Mouse (Mus musculus) lung, embryonic 15.5 days (tissue): ENCODE data around the gene Faap20. TPM values are rescaled to one million over a fixed set of nuclear protein-coding genes. Genes with fewer than 3 reads are reported as not detected.

Source experiments
- ATAC-seq: fragments of 200-750 bp; cut with Nextera tagmentation; 2 replicates; pipeline ENCODE4 v1.8.0; 2017; ENCODE audit warnings: moderate number of reproducible peaks, borderline replicate concordance; ENCODE audit not compliant: low FRiP score, low TSS enrichment; ENCODE audit errors: extremely low read depth
- H3K27ac ChIP-seq: fragments of 300-500 bp; sonication (generic); 2 replicates; pipeline ENCODE4 v1.5.1; 2015; ENCODE audit warnings: moderate library complexity, mild to moderate bottlenecking, inconsistent platforms
- H3K27me3 ChIP-seq: fragments of 300-500 bp; sonication (generic); 2 replicates; pipeline ENCODE4 v1.6.1; 2015; ENCODE audit warnings: inconsistent platforms
- H3K36me3 ChIP-seq: fragments of 300-500 bp; sonication (generic); 2 replicates; pipeline ENCODE4 v1.6.1; 2015; ENCODE audit warnings: inconsistent platforms
- H3K4me1 ChIP-seq: fragments of 300-500 bp; sonication (generic); 2 replicates; pipeline ENCODE4 v1.6.1; 2015; ENCODE audit warnings: inconsistent platforms
- H3K4me2 ChIP-seq: fragments of 300-500 bp; sonication (generic); 2 replicates; pipeline ENCODE4 v1.6.1; 2015; ENCODE audit warnings: inconsistent platforms, mild to moderate bottlenecking, moderate library complexity
- H3K4me3 ChIP-seq: fragments of 300-500 bp; sonication (generic); 2 replicates; pipeline ENCODE4 v1.5.1; 2015; ENCODE audit warnings: mild to moderate bottlenecking, inconsistent platforms
- H3K9ac ChIP-seq: fragments of 300-500 bp; sonication (generic); 2 replicates; pipeline ENCODE4 v1.6.1; 2015; ENCODE audit warnings: inconsistent platforms
- H3K9me3 ChIP-seq: fragments of 300-500 bp; sonication (generic); 2 replicates; pipeline ENCODE4 v1.6.1; 2016; ENCODE audit warnings: inconsistent platforms
- WGBS: fragments of 180-500 bp; shearing (Covaris S2); methylation state at CpG from one replicate; pipeline ENCODE4 v1.1.7; 2015; 5-methylcytosine and 5-hydroxymethylcytosine counted together
- polyA plus RNA-seq: library from polyadenylated mRNA; unstranded; fragments of >200 nt; fragmentation: Nextera tagmentation; extraction: Ambion mirVana; gene quantifications from 2 replicates; pipeline ENCODE4 v1.2.1, GENCODE M21; 2015

The Faap20 gene
- polyA plus RNA-seq, 1 experiment from 2014 or later: 83.4 TPM

DNA sequence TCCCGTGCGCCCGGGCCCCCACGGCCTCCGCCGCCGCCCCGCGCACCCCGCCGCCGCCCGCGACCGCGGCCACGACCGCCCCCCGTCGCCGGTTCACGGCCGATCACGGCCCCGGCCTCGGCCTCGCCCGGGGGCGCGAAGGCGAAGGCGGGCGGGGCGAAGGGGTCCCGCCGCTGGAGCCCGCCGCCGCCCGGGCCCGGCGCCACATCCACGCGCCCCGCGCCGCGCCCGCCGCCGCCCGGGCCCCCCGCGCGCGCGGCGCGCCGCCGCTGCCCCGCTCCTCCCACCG is 27.1 kb upstream of the Faap20 start, which contains the start of gene Ski:
Ski (minus strand) TSS at position 41 of the 289 bp plus-strand sequence.
- no peaks in the 10 kb centered on the region for H3K9me3 ChIP-seq
- peak within 1 kb of the TSS; percentile 94 for H3K9ac ChIP-seq
- peak within 1 kb of the TSS; percentile 90 for H3K4me2 ChIP-seq
- H3K27me3 ChIP-seq: no peaks in the 10 kb centered on the region
- no peak for ATAC-seq
- H3K27ac ChIP-seq: peak within 1 kb of the TSS; percentile 92
- H3K4me3 ChIP-seq: peak within 1 kb of the TSS; percentile 91
- H3K4me1 ChIP-seq: peaks cover 39% of the 10 kb centered on the region
- no peaks in the 10 kb centered on the region for H3K36me3 ChIP-seq
- 0% methylated on average over 1 of the region's 63 CpGs for WGBS

DNA sequence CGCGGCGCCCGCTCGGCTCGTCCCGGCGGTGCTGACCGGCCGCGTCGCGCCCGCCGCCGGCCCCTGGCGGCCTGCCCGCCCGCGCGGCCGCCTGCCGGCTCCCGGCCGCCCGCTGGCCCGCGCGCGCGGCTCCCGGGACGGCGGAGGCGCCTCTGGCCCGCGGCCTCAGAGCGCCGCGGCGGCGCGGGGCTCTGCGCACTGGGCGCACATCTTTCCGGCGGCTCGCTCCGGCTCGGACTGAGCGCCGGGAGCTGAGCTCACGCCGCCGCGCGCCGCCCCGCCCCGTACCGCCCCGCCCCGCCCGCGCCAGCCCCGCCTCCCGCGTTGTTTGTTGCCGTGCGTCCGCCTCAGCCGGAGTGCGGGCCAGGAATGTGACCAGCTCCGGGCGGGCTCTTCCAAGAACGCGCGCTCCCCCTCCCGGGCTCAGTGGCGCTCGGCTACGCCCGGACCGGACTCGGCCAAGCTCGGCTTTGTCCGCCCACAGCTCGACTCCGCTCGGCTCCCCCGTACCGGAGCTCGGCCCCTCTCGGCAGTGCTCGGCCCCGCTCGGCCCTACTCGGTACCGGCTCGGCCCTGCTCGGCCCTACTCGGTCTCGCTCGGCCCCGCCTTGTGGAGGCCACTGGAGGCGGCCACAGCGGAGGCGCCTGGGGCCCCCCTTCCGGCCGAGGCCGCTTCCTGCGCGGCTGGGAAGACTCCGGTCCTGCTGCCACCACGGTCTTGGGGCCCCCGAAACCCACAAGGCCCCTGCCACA is 26.6 kb upstream of the Faap20 start:
- peak overlapping the region; percentile 92 for H3K27ac ChIP-seq
- H3K4me2 ChIP-seq: peak overlapping the region; percentile 90
- H3K9me3 ChIP-seq: no peaks in the 10 kb centered on the region
- H3K4me3 ChIP-seq: peak overlapping the region; percentile 91
- ATAC-seq: peak; percentile 99
- WGBS: under 1% methylated on average over 86 of the region's 116 CpGs
- H3K4me1 ChIP-seq: peaks cover 34% of the 10 kb centered on the region
- peak overlapping the region; percentile 94 for H3K9ac ChIP-seq
- H3K27me3 ChIP-seq: no peaks in the 10 kb centered on the region
- H3K36me3 ChIP-seq: no peaks in the 10 kb centered on the region

DNA sequence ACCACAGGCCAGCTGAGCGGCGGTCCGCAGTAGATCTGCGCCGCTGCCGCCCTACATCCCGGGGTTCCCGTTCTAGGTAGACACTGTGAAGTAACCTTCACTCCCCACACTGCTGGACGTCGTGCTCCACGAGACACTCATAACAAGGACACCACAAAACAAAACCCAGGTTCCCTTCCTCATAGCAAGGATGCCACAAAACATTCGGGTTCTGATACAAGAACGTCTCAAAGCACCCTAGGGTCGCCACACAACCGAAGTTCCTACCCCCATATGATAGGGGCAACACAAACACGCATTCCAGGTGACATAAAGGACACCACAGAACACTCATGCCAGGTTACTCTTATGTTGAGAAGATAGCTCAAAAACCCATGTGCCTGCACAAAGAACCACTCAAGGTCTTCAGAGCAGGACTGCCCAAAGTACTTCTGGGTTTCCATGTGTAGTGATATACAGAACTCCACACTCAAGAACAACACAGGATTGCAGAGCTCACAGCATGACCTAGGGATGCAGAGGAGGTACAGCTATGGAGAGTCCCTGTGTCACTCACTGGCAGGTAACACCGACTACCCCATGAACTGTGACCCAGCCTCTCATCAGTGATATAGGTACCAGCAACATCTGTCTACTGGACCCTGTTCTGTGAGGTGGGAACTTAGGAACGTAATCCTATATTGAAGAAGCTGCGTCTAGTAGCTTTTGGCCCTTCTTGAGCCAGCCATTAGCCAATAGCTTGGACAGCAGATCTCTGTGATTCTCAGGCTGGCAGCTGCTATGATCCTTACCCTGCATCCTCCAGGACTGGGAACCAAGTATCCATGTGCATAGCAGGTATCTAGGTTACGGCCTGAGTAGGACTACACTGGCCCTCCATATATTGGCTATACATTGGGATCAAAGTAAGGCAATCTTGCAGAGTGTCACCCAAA is 25.7 kb upstream of the Faap20 start:
- peak overlapping the region; percentile 70 for H3K4me2 ChIP-seq
- no peaks in the 10 kb centered on the region for H3K9me3 ChIP-seq
- H3K4me1 ChIP-seq: peaks cover 26% of the 10 kb centered on the region
- no peak for ATAC-seq
- H3K9ac ChIP-seq: peak overlapping the region; percentile 72
- 30% methylated on average over 20 of the region's 20 CpGs for WGBS
- H3K36me3 ChIP-seq: no peaks in the 10 kb centered on the region
- H3K27me3 ChIP-seq: no peaks in the 10 kb centered on the region
- H3K4me3 ChIP-seq: peak overlapping the region; percentile 38
- peak overlapping the region; percentile 92 for H3K27ac ChIP-seq

DNA sequence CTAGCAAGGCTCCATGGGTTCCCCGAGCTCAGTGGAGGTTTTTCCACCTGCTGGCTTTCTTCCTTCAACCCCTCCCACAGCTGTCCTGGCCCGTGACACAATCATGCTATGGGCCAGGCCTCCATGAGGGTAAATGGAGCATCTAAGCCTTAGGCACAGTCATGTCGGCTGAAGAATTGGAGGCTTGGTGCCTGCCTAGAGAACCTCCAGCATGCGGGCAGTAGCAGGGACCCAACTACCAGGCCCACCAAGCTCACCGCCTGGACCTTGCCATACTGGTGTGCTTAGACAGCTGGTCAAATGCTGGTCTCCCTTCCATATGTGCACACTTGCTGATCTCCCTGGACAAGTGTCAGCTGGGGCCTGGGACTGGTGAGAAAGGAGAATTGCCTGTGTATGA is 23.7 kb upstream of the Faap20 start:
- Histone ChIP-seq H3K9me3 (no peaks in the 10 kb centered on the region), H3K36me3 (no peaks in the 10 kb centered on the region), H3K4me2 (no peak overlapping the region), H3K27ac (no peak overlapping the region), H3K9ac (no peak overlapping the region), H3K4me1 (peaks cover 9% of the 10 kb centered on the region), H3K4me3 (no peak overlapping the region), H3K27me3 (no peaks in the 10 kb centered on the region)
- ATAC-seq: no peak
- 80% methylated on average over 5 of the region's 5 CpGs for WGBS

DNA sequence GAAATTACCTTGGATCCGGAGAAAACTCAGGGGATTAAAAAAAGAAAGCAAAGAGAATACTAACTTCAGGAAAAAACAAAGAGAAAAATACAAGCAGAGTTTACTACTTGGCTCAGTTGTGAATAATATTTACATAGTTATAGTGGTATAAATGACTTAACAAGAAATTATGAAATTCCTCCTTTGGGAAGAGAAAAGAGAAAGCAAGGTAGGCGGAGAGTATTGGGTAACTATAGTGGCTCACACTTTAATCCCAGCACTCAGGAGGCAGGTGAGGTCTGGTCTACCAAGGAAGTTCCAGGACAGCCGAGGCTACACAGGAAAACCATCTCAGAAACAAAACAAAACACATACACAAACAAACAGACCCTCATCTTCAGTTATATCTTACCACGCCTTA is 21.6 kb upstream of the Faap20 start:
- Histone ChIP-seq H3K4me1 (peaks cover 9% of the 10 kb centered on the region), H3K36me3 (no peaks in the 10 kb centered on the region), H3K4me2 (no peak overlapping the region), H3K9me3 (no peaks in the 10 kb centered on the region), H3K27me3 (no peaks in the 10 kb centered on the region), H3K4me3 (no peak overlapping the region), H3K27ac (no peak overlapping the region), H3K9ac (no peak overlapping the region)
- ATAC-seq: no peak
- WGBS: 76% methylated on average over 4 of the region's 4 CpGs

DNA sequence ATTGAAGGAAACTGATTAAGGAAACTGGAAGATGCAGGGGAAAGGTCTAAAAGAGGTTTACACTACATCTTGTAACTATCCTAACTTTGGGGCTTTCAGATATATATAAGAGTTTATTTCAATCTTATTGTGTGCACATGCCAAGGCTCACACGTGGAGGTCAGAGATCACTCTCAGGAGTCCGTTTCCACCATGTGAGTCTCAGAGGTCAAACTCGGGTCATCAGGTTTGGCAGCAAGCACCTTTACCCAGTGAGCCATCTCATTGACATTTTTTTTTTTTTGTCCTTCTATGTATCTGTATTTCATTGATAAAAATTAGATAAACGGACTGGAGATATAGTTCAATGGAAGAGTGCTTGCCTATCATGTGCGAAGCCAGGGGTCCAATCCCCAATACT is 21.1 kb upstream of the Faap20 start:
- no peak overlapping the region for H3K27ac ChIP-seq
- H3K27me3 ChIP-seq: no peaks in the 10 kb centered on the region
- no peaks in the 10 kb centered on the region for H3K36me3 ChIP-seq
- H3K9ac ChIP-seq: no peak overlapping the region
- 62% methylated on average over 5 of the region's 5 CpGs for WGBS
- H3K4me1 ChIP-seq: peaks cover 13% of the 10 kb centered on the region
- no peaks in the 10 kb centered on the region for H3K9me3 ChIP-seq
- no peak overlapping the region for H3K4me2 ChIP-seq
- ATAC-seq: no peak
- no peak overlapping the region for H3K4me3 ChIP-seq

DNA sequence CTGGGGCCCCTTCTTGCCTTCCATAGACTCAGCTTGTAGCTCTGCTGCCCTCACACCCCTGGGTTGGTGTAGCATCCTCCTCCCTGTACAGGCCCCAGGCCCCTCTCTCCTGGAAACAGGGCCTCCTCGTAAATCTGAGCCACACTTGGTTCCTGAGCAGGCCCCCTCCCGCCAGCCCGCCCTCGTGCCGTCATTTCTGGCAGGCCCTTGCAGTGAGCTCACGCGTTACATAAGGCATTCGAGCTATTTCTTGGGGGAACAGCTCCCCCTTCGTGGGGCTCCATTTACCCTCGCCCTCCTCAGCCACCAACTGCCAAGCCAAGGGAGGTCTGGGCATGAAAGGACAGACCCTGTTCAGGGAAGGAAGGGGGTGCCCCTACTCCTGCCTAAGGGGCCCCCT is 15.7 kb upstream of the Faap20 start:
- H3K36me3 ChIP-seq: no peaks in the 10 kb centered on the region
- peaks cover 56% of the 10 kb centered on the region for H3K4me1 ChIP-seq
- peak overlapping the region; percentile 53 for H3K4me2 ChIP-seq
- WGBS: 4% methylated on average over 10 of the region's 10 CpGs
- no peaks in the 10 kb centered on the region for H3K27me3 ChIP-seq
- H3K4me3 ChIP-seq: no peak overlapping the region
- H3K9ac ChIP-seq: peak overlapping the region; percentile 27; the same call in 1 of the 2 replicates
- ATAC-seq: peak; percentile 52; the same call in 1 of the 2 replicates
- peak overlapping the region; percentile 100 for H3K27ac ChIP-seq
- H3K9me3 ChIP-seq: no peaks in the 10 kb centered on the region

DNA sequence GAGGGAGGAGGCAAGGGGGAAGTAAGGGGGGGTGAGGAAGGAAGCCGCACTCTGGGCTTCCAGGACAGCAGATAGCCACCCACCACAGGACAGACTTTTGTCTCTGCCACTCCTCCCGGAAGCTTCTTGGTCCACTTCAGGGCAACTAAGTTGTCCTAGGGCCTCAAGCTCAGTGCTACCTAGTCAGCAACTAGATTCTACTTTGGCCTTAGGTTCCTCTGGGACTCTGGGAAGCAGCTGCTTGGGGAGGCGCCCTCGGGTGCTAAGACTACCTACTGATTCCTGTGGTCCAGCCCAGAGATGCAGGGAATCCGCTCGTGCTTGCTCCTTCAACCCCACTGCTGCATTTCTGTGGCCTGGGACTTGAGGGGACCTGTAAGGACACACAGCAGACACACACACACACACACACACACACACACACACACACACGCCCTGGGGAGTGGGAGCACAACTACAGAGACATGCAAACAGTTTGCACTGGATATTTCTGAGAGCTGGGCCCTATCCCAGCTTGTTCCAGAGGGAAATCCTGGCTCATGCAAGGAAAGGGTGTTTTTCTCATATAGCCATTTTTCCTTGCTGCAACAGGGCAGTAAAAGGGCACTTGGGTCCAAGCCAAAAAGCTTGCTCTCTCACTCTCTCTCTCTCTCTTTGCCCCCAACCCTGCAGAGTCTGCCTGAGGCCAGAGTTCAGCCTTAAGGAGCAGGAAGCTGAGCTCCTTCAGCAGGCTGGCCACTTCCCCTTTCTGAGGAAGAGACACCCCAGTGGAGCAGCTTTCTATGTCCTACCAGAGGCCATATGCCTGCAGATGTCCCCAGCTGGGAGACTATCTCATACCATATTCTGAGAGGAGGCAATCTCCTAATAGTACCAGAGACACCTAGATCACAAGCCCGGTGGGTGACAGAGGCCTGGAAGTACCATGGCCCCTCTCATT is 15.0 kb upstream of the Faap20 start:
- 28% methylated on average over 8 of the region's 8 CpGs for WGBS
- no peaks in the 10 kb centered on the region for H3K9me3 ChIP-seq
- no peaks in the 10 kb centered on the region for H3K27me3 ChIP-seq
- H3K36me3 ChIP-seq: no peaks in the 10 kb centered on the region
- peak overlapping the region; percentile 100 for H3K27ac ChIP-seq
- peak overlapping the region; percentile 27 for H3K9ac ChIP-seq
- ATAC-seq: peak; percentile 24; the same call in 1 of the 2 replicates
- H3K4me2 ChIP-seq: peak overlapping the region; percentile 53
- H3K4me3 ChIP-seq: no peak overlapping the region
- peaks cover 56% of the 10 kb centered on the region for H3K4me1 ChIP-seq

DNA sequence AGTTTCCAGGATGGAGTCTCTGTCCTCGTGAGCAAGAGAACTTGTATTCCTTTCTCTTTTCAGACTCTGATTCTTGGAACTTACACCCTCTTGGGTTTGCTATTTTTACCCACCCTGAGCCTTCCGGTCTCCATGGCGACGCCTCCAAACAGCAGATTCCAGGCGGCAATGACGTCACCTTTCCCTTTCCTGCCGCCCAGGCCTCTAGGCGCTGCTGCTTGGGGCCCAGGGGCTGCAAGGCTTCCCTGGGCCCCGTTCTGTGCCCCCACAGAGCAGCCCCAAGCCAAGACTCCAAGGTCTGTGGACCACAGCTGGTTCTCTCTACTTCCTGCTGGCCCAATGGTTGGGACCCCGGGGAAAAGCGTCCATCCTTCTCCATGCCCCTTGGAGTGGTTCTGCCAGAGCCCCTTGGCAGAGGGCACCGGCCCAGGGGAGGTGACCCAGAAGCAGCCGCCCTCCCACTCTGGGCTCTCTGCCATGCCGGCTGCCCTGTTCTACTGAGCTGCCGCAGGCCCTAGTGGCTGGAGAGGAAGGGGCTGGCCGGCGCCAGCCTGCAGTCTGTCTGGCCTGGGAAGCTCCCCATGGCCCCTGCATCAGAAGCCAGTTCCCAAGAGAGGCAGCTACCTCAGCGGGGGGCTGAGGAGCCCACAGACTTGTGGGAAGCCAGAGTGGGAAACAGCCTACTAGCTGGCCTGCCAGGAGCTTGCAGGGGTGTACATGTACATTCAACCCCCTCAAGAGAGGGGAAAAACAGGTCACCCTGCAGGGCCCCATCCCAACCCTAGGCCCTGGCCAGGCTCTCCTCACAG is 14.1 kb upstream of the Faap20 start:
- H3K36me3 ChIP-seq: no peaks in the 10 kb centered on the region
- H3K4me2 ChIP-seq: peak overlapping the region; percentile 53
- peak overlapping the region; percentile 41 for H3K9ac ChIP-seq
- peak overlapping the region; percentile 12; the same call in 1 of the 2 replicates for H3K4me3 ChIP-seq
- no peaks in the 10 kb centered on the region for H3K27me3 ChIP-seq
- ATAC-seq: peak; percentile 85
- peak overlapping the region; percentile 100 for H3K27ac ChIP-seq
- 2% methylated on average over 18 of the region's 18 CpGs for WGBS
- no peaks in the 10 kb centered on the region for H3K9me3 ChIP-seq
- H3K4me1 ChIP-seq: peaks cover 56% of the 10 kb centered on the region

DNA sequence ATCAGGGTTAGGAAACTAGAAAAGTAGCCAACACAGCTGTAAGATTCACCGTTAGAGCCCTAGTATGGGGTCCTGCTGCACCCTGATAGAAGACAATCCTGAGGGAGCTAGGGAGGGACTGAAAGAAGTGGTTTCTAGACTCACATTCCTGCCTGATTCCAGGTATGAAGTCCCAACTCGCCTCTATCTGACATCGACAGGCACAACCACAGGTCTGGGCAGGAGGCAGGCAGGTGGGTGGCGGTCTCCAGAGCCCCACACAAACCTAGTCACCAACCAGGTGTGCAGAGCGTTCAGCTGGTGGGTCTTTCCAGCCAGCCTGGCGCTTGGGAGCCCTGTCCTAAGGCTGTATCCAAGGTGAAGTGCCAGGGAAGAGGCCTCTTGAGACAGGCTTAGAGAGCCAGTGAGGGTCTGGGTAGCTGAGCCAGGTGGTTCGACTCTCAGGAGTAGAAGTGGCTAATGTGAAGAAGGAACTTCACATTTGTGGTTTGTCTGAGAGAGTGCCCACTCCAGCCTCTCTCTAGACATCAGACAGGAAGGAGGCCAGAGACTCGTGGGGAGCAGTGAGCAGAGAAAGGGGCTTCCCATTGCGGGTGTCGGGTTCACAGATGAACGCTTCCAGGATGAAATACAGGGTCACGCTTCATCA is 12.7 kb upstream of the Faap20 start:
- Histone ChIP-seq H3K4me1 (peaks cover 56% of the 10 kb centered on the region), H3K4me2 (peak overlapping the region; percentile 19; the same call in 1 of the 2 replicates), H3K36me3 (no peaks in the 10 kb centered on the region), H3K9ac (no peak overlapping the region; the same call in 1 of the 2 replicates), H3K27me3 (no peaks in the 10 kb centered on the region), H3K9me3 (no peaks in the 10 kb centered on the region), H3K27ac (peak overlapping the region; percentile 100), H3K4me3 (no peak overlapping the region)
- peak; percentile 31 for ATAC-seq
- WGBS: 56% methylated on average over 12 of the region's 12 CpGs
